Mouse (Mus musculus) T-helper 1 cell (primary cell): ENCODE results near the gene Tpmt.

Source experiments
- in situ Hi-C: fragments of 300-600 bp; cut with MboI, MseI; formaldehyde crosslinking; loops from one replicate; pipeline ENCODE4 v1.15.1; 2025; ENCODE audit warnings: high pct_unique_total_duplicates

Gene Tpmt

GRCm38 (mm10) chr13:46976532-46976931 is 68.0 kb downstream of the Tpmt start:
- in situ Hi-C loops, result no loop called here

- in situ Hi-C loops, result no loop called here
Observed at GRCm38 (mm10) chr13:46975930-46976329, 68.6 kb downstream of the Tpmt start.

GRCm38 (mm10) chr13:46975031-46975551 is 69.4 kb downstream of the Tpmt start:
- in situ Hi-C loops, result no loop called here
